Mouse (Mus musculus) brain, adult 2 months (tissue): ENCODE measurements at regions not wholly inside any gene's neighbourhood (a gene's known extent, or its start where the extent isn't known, plus 50 kb on each side); places are given as distances from the start of the nearest gene placed in this dataset.

Experiments used
- DNase-seq: peaks from one replicate; pipeline ENCODE4 v3.0.0; 2011; ENCODE audit warnings: low read depth, low spot score

- DNase-seq, result no peak
These were observed 56.8 kb upstream of the Magi1 start for GRCm38 (mm10) chr6:94340546-94340945.

GRCm38 (mm10) chr6:94336168-94336567 is 52.5 kb upstream of the Magi1 start:
- DNase-seq, result no peak
